Mouse (Mus musculus) subcutaneous adipose tissue, adult 2 months (tissue): ENCODE data around the gene Ifnz. TPM values are rescaled to one million over a fixed set of nuclear protein-coding genes. Genes with fewer than 3 reads are reported as not detected.

Source experiments
- polyA plus RNA-seq: library from polyadenylated mRNA; depleted of rRNA; stranded (reverse); fragments of >200 nt; gene quantifications from 2 replicates; pipeline ENCODE4 v1.2.3, GENCODE M21; 2012; ENCODE audit warnings: low replicate concordance; rRNA removed

The Ifnz gene
- polyA plus RNA-seq = 0.08 TPM in 1 of 2 replicates, not detected in the other

GRCm38 (mm10) chr4:88781831-88782230 is at the start of gene Ifnz:
Gene Ifnz (plus strand): TSS chr4:88782131.

DNA sequence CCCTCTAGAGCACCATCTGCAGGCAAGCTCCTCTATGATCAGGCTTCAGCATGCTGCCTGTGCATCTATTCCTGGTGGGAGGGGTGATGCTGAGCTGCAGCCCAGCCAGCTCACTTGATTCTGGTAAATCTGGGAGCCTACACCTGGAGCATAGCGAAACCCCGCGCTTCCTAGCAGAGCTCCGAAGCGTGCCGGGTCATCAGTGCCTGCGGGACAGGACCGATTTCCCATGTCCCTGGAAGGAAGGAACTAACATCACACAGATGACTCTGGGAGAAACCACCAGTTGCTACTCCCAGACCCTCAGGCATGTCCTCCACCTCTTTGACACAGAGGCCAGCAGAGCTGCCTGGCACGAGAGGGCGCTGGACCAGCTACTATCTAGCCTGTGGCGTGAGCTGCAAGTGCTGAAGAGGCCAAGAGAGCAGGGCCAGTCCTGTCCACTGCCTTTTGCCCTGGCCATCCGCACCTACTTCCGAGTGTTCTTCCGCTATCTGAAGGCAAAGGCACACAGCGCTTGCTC is 27.1 kb upstream of the Ifnz start, which contains the start of gene Gm13271:
TSS of gene Gm13271 (plus strand) at position 51 of the 523 bp plus-strand sequence.

DNA sequence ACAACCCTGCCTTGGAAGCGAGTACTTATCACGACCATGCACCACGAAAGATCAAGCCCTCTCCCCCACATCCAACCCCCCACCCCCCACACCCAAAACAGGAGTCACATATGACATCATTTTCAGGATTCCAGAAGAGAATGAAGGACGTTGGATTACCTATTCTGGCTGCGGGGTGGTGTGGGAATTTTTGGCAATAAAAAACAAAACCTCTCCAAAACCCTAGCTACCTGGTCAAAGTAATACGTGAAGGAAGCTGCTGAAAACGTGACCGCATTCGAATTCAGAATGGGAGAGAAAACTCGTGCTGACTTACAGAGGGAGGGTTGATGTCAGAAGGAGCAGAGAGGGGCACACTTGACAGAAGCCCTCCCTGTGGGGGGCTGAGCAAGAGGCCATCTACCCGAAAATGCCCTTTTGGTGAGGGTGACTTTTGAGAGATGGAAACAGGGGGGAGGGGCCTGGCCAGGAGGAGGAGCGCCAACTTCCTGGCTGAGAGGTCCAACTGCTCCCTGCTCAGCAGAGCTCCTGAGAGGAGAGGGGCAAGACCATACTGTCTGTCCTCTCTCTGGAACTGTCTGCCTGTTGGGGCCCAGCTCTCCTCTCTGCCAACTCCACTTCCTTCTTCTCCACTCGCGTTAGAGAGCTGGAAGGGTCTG is 22.2 kb upstream of the Ifnz start, which contains the start of gene Gm13283:
TSS of gene Gm13283 (plus strand) at position 510 of the 659 bp plus-strand sequence.

GRCm38 (mm10) chr4:88773534-88773933 is 8.4 kb upstream of the Ifnz start, which contains the start of gene Gm13290:
Gene Gm13290 (plus strand): TSS chr4:88773834.

DNA sequence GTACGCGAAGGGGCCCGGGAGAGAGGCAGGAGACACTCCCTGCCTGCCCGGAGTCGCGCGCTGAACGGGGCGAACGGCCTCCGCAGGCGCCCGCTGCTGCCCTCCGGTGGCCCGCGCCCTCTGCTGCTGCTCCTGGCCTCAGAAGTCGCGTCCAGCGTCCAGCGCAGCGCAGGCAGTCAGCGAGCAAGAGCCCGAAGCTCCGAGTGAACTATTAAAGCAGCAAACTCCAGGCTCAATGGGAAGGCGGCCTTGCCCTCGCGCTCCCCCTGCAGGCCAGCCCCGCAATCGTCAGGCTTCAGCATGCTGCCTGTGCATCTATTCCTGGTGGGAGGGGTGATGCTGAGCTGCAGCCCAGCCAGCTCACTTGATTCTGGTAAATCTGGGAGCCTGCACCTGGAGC is 5.3 kb upstream of the Ifnz start, which contains the start of gene Gm13289:
TSS of gene Gm13289 (plus strand) at position 301 of the 400 bp plus-strand sequence.

GRCm38 (mm10) chr4:88779550-88779949 is 2.4 kb upstream of the Ifnz start, which contains the start of gene Gm13272:
Gene Gm13272 (plus strand): TSS chr4:88779850.

DNA sequence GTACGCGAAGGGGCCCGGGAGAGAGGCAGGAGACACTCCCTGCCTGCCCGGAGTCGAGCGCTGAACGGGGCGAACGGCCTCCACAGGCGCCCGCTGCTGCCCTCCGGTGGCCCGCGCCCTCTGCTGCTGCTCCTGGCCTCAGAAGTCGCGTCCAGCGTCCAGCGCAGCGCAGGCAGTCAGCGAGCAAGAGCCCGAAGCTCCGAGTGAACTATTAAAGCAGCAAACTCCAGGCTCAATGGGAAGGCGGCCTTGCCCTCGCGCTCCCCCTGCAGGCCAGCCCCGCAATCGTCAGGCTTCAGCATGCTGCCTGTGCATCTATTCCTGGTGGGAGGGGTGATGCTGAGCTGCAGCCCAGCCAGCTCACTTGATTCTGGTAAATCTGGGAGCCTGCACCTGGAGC is 3.5 kb downstream of the Ifnz start, which contains the start of gene Gm13276:
TSS of gene Gm13276 (plus strand) at position 301 of the 400 bp plus-strand sequence.

DNA sequence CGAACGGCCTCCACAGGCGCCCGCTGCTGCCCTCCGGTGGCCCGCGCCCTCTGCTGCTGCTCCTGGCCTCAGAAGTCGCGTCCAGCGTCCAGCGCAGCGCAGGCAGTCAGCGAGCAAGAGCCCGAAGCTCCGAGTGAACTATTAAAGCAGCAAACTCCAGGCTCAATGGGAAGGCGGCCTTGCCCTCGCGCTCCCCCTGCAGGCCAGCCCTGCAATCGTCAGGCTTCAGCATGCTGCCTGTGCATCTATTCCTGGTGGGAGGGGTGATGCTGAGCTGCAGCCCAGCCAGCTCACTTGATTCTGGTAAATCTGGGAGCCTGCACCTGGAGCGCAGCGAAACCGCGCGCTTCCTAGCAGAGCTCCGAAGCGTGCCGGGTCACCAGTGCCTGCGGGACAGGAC is 6.5 kb downstream of the Ifnz start, which contains the start of gene Gm13277:
TSS of gene Gm13277 (plus strand) at position 231 of the 400 bp plus-strand sequence.

DNA sequence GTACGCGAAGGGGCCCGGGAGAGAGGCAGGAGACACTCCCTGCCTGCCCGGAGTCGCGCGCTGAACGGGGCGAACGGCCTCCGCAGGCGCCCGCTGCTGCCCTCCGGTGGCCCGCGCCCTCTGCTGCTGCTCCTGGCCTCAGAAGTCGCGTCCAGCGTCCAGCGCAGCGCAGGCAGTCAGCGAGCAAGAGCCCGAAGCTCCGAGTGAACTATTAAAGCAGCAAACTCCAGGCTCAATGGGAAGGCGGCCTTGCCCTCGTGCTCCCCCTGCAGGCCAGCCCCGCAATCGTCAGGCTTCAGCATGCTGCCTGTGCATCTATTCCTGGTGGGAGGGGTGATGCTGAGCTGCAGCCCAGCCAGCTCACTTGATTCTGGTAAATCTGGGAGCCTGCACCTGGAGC is 9.3 kb downstream of the Ifnz start, which contains the start of gene Gm13278:
TSS of gene Gm13278 (plus strand) at position 301 of the 400 bp plus-strand sequence.

GRCm38 (mm10) chr4:88793936-88794675 is 12.2 kb downstream of the Ifnz start, which contains the start of gene Gm13275:
Gene Gm13275 (plus strand): TSS chr4:88794487.

GRCm38 (mm10) chr4:88797097-88797496 is 15.2 kb downstream of the Ifnz start, which contains the start of gene Gm13279:
Gene Gm13279 (plus strand): TSS chr4:88797397.

GRCm38 (mm10) chr4:88799365-88799764 is 17.4 kb downstream of the Ifnz start, which contains the start of gene Gm13285:
Gene Gm13285 (plus strand): TSS chr4:88799665.

GRCm38 (mm10) chr4:88802954-88803353 is 21.0 kb downstream of the Ifnz start, which contains the start of gene Gm13287:
Gene Gm13287 (plus strand): TSS chr4:88803254.

GRCm38 (mm10) chr4:88805231-88805630 is 23.3 kb downstream of the Ifnz start, which contains the start of gene Gm13288:
Gene Gm13288 (plus strand): TSS chr4:88805531.

DNA sequence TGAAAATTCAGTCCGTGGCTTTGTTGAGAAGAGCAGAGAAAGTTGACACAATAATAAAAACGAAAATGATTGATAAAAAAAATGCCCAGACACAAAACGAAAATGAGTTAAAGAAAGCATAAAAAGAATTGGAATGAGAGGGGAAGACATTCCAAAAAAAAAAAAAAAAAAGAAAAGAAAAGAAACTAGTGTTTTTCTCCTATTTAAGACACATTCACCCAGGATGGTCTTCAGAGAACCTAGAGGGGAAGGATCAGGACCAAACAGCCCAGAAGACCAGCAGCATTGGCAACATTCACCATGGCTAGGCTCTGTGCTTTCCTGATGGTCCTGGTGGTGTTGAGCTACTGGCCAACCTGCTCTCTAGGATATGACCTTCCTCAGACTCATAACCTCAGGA is 34.0 kb downstream of the Ifnz start, which contains the start of gene Ifna7:
TSS of gene Ifna7 (plus strand) at position 301 of the 400 bp plus-strand sequence.

DNA sequence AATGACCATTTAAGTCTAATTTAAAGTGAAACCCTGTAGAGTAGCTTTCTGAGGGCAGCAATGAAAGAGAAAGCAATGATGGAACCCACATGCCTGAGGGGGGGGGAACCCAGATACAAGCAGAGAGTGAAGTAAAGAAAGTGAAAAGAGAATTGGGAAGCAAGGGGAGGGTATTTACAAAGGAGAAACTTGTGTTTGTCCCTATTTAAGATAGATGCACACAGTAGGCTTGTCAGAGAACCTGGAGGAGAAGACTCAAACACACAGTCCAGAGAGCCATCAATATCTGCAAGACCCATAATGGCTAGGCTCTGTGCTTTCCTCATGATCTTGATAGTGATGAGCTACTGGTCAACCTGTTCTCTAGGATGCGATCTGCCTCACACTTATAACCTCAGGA is 37.7 kb downstream of the Ifnz start, which contains the start of gene Ifna11:
TSS of gene Ifna11 (plus strand) at position 301 of the 400 bp plus-strand sequence.

GRCm38 (mm10) chr4:88827116-88827515 is 45.2 kb downstream of the Ifnz start, which contains the start of gene Ifna6:
Gene Ifna6 (plus strand): TSS chr4:88827416.

Other genes starting within 250 kb of the Ifnz start
- gene Ifna15, start 223.9 kb upstream of the Ifnz start, polyA plus RNA-seq = not detected in 2 replicates
- gene Ifna14, start 210.3 kb upstream of the Ifnz start, polyA plus RNA-seq = not detected in 2 replicates
- not detected in 2 replicates for gene Ifna9, start 189.7 kb upstream of the Ifnz start, polyA plus RNA-seq
- gene Ifna12, start 178.8 kb upstream of the Ifnz start, polyA plus RNA-seq = not detected in 2 replicates
- not detected in 2 replicates for gene C87499, start 147.7 kb upstream of the Ifnz start, polyA plus RNA-seq
- gene Ifna13, start 137.7 kb upstream of the Ifnz start, polyA plus RNA-seq = not detected in 2 replicates
- gene Ifna16, start 105.2 kb upstream of the Ifnz start, polyA plus RNA-seq = not detected in 2 replicates
- not detected in 2 replicates for gene Ifna2, start 98.2 kb upstream of the Ifnz start, polyA plus RNA-seq
- gene Ifnab, start 90.8 kb upstream of the Ifnz start, polyA plus RNA-seq = not detected in 2 replicates
- 0.23 and 0.35 TPM in 2 replicates for gene Gm26566, start 60.3 kb upstream of the Ifnz start, polyA plus RNA-seq
- 16.0 and 29.7 TPM in 2 replicates for gene Klhl9, start 59.7 kb upstream of the Ifnz start, polyA plus RNA-seq
- not detected in 2 replicates for gene Gm13271, start 27.3 kb upstream of the Ifnz start, polyA plus RNA-seq
- gene Gm13283, start 22.0 kb upstream of the Ifnz start, polyA plus RNA-seq = not detected in 2 replicates
- gene Gm13290, start 8.3 kb upstream of the Ifnz start, polyA plus RNA-seq = not detected in 2 replicates
- gene Gm13289, start 5.2 kb upstream of the Ifnz start, polyA plus RNA-seq = not detected in 2 replicates
- gene Gm13272, start 2.3 kb upstream of the Ifnz start, polyA plus RNA-seq = not detected in 2 replicates
- not detected in 2 replicates for gene Gm13276, start 3.6 kb downstream of the Ifnz start, polyA plus RNA-seq
- gene Gm13277, start 6.5 kb downstream of the Ifnz start, polyA plus RNA-seq = not detected in 2 replicates
- gene Gm13278, start 9.4 kb downstream of the Ifnz start, polyA plus RNA-seq = not detected in 2 replicates
- gene Gm13275, start 12.4 kb downstream of the Ifnz start, polyA plus RNA-seq = not detected in 2 replicates
- not detected in 2 replicates for gene Gm13279, start 15.3 kb downstream of the Ifnz start, polyA plus RNA-seq
- not detected in 2 replicates for gene Gm13285, start 17.5 kb downstream of the Ifnz start, polyA plus RNA-seq
- not detected in 2 replicates for gene Gm13287, start 21.1 kb downstream of the Ifnz start, polyA plus RNA-seq
- gene Gm13288, start 23.4 kb downstream of the Ifnz start, polyA plus RNA-seq = not detected in 2 replicates
- not detected in 2 replicates for gene Ifna7, start 34.1 kb downstream of the Ifnz start, polyA plus RNA-seq
- not detected in 2 replicates for gene Ifna11, start 37.8 kb downstream of the Ifnz start, polyA plus RNA-seq
- gene Ifna6, start 45.3 kb downstream of the Ifnz start, polyA plus RNA-seq = not detected in 2 replicates
- gene Ifna5, start 53.4 kb downstream of the Ifnz start, polyA plus RNA-seq = not detected in 2 replicates
- not detected in 2 replicates for gene Ifna4, start 59.7 kb downstream of the Ifnz start, polyA plus RNA-seq
- gene Ifna1, start 68.0 kb downstream of the Ifnz start, polyA plus RNA-seq = not detected in 2 replicates
- 0.80 TPM in 1 of 2 replicates, not detected in the other for gene Ifne, start 98.1 kb downstream of the Ifnz start, polyA plus RNA-seq